Comparison of ENCODE assay signal across 9 mouse cellular contexts in genomic region chr10:73821657-73822583, GRCm38 (mm10).
DNase-seq lines count a peak whose midpoint lies in the region; ATAC-seq and TF ChIP-seq lines count a peak whose summit lies in the region.
"Had no signal": no experiment of that assay in that cellular context is flagged by ENCODE, and none has a peak within 500 bp of the region (broad histone marks: within the 10 kb centered on the region; RNA-seq: fewer than 3 reads in every experiment).

No protein-coding gene starts in this region.

- peak; percentile 29 to 41 for DNase-seq in left cerebral cortex, adult 2 months (ENCODE audit: extremely low spot score in 1 of 2, low spot score in 2 of 2)
- DNase-seq in left cerebral cortex, adult 11 months (ENCODE audit: low spot score) = no peak
- peak; percentile 62 for DNase-seq in embryonic facial prominence, embryonic 14.5 days (ENCODE audit: low spot score)
- DNase-seq in layer of hippocampus, adult 2 months (ENCODE audit: low spot score in 2 of 2) = peak; percentile 33 to 41
- no peak for DNase-seq in testis, postnatal 10 days (ENCODE audit: low spot score)
- no peak for DNase-seq in ovary, postnatal 14 days (ENCODE audit: low spot score)

- peak overlapping the region; percentile 48 for H3K4me3 ChIP-seq in left cerebral cortex, adult 2 months
- peak overlapping the region; percentile 3; the same call in 1 of the 2 replicates for H3K4me3 ChIP-seq in embryonic facial prominence, embryonic 14.5 days (ENCODE audit: low read depth, low read length)
- H3K4me3 ChIP-seq in layer of hippocampus, adult 2 months = peak overlapping the region; percentile 60
- H3K4me3 ChIP-seq in neural tube, embryonic 14.5 days (ENCODE audit: low read depth, low read length) = peak overlapping the region; percentile 17

- intact Hi-C loops in left cerebral cortex, adult 2 months (cut with DNase I) = no loop called here

- no peak overlapping the region for H3K9ac ChIP-seq in embryonic facial prominence, embryonic 14.5 days (ENCODE audit: low read depth, low read length)
- H3K9ac ChIP-seq in neural tube, embryonic 14.5 days (replicated peaks; ENCODE audit: low read depth, low read length) = no peak overlapping the region

- peak; percentile 24 for TF ChIP-seq CTCF in left cerebral cortex, adult 2 months (IDR thresholded peaks at IDR 0.05)
- peak; percentile 65 for TF ChIP-seq CTCF in layer of hippocampus, adult 2 months (conservative IDR thresholded peaks at IDR 0.05)

- H3K9me3 ChIP-seq in embryonic facial prominence, embryonic 14.5 days (ENCODE audit: control insufficient read depth, low read length) = no peaks in the 10 kb centered on the region
- H3K9me3 ChIP-seq in neural tube, embryonic 14.5 days (ENCODE audit: control insufficient read depth, low read length) = no peaks in the 10 kb centered on the region

- peak overlapping the region; percentile 31 for H3K4me2 ChIP-seq in embryonic facial prominence, embryonic 14.5 days (ENCODE audit: low read depth, low read length)
- peak overlapping the region; percentile 45 for H3K4me2 ChIP-seq in neural tube, embryonic 14.5 days (ENCODE audit: low read depth, low read length)

- no peaks in the 10 kb centered on the region for H3K36me3 ChIP-seq in embryonic facial prominence, embryonic 14.5 days (ENCODE audit: control insufficient read depth, insufficient read depth, low read length)
- no peaks in the 10 kb centered on the region for H3K36me3 ChIP-seq in neural tube, embryonic 14.5 days (ENCODE audit: control insufficient read depth, insufficient read depth, low read length)
- H3K36me3 ChIP-seq: G1E had no signal

- H3K27ac ChIP-seq in left cerebral cortex, adult 2 months = no peak overlapping the region
- H3K27ac ChIP-seq in embryonic facial prominence, embryonic 14.5 days (replicated peaks; ENCODE audit: low read depth, low read length) = no peak overlapping the region
- H3K27ac ChIP-seq in layer of hippocampus, adult 2 months = no peak overlapping the region
- H3K27ac ChIP-seq in neural tube, embryonic 14.5 days (ENCODE audit: low read depth, low read length) = no peak overlapping the region

- WGBS in embryonic facial prominence, embryonic 14.5 days = 35% methylated on average over 22 of the region's 22 CpGs
- 27% methylated on average over 22 of the region's 22 CpGs for WGBS in neural tube, embryonic 14.5 days

- H3K4me1 ChIP-seq in embryonic facial prominence, embryonic 14.5 days (ENCODE audit: control insufficient read depth, insufficient read depth, low read length) = no peaks in the 10 kb centered on the region
- H3K4me1 ChIP-seq in neural tube, embryonic 14.5 days (ENCODE audit: control insufficient read depth, insufficient read depth, low read length) = peaks cover 5% of the 10 kb centered on the region; the same call in 1 of the 2 replicates

- H3K27me3 ChIP-seq in embryonic facial prominence, embryonic 14.5 days (replicated peaks; ENCODE audit: control insufficient read depth, insufficient read depth, low read length) = peaks cover 5% of the 10 kb centered on the region; the same call in 1 of the 2 replicates
- no peaks in the 10 kb centered on the region for H3K27me3 ChIP-seq in neural tube, embryonic 14.5 days (ENCODE audit: control insufficient read depth, insufficient read depth, low read length)

- ATAC-seq in embryonic facial prominence, embryonic 14.5 days (ENCODE audit: low read depth) = peak; percentile 58; the same call in 1 of the 2 replicates
- ATAC-seq in neural tube, embryonic 14.5 days (ENCODE audit: low read depth) = peak; percentile 95
- no peak for ATAC-seq in erythroid progenitor cell, adult 5-6 weeks (replicated peaks; ENCODE audit: low FRiP score, poor library complexity, severe bottlenecking)

Comparison
In these comparisons a context has a peak if more than half of its experiments do, and no peak if none do; other contexts are left out.
1. DNase-seq: peak in left cerebral cortex, adult 2 months (2 of 2), embryonic facial prominence, embryonic 14.5 days (single experiment) and layer of hippocampus, adult 2 months (2 of 2); none in left cerebral cortex, adult 11 months (single experiment), testis, postnatal 10 days (single experiment) and ovary, postnatal 14 days (single experiment).
2. H3K4me3 ChIP-seq: peak in every context shown above with its lines; median percentile 60 in layer of hippocampus, adult 2 months; 48 in left cerebral cortex, adult 2 months; 17 in neural tube, embryonic 14.5 days; 3 in embryonic facial prominence, embryonic 14.5 days.